Mouse (Mus musculus) activated CD4-positive, CD25-positive, alpha-beta regulatory T cell, adult 9 weeks (primary cell): ENCODE results near the gene Higd2a. TPM values are rescaled to one million over a fixed set of nuclear protein-coding genes. Genes with fewer than 3 reads are reported as not detected.

Source experiments
- polyA plus RNA-seq: library from polyadenylated mRNA; unstranded; fragments of 100-300 nt; shearing (Covaris generic); gene quantifications from one replicate; pipeline ENCODE4 v1.2.1, GENCODE M21; 2017

Gene Higd2a
- polyA plus RNA-seq, result 190 TPM

GRCm38 (mm10) chr13:54589996-54590951, at the start of gene Higd2a, which contains the start of gene Nop16:
Gene Higd2a (plus strand): TSS chr13:54590207.
Gene Nop16 (minus strand): TSS chr13:54590090.

GRCm38 (mm10) chr13:54565201-54565581, 24.8 kb upstream of the Higd2a start, which contains the start of gene 4833439L19Rik:
Gene 4833439L19Rik (minus strand): TSS chr13:54565435.

GRCm38 (mm10) chr13:54574854-54575481, 15.0 kb upstream of the Higd2a start, which contains the start of gene Arl10:
Gene Arl10 (plus strand): TSS chr13:54575015.

GRCm38 (mm10) chr13:54610972-54611754, 21.2 kb downstream of the Higd2a start, which contains the start of gene Cltb:
Gene Cltb (minus strand): TSS chr13:54611344.

GRCm38 (mm10) chr13:54621155-54621932, 31.3 kb downstream of the Higd2a start, which contains the start of gene Faf2:
Gene Faf2 (plus strand): TSS chr13:54621784.

Other genes with a start within 250 kb of the Higd2a start
- not detected for gene Cplx2, start 218.9 kb upstream of the Higd2a start, polyA plus RNA-seq
- 34.3 TPM for gene Thoc3, start 121.4 kb upstream of the Higd2a start, polyA plus RNA-seq
- 12.5 TPM for gene Simc1, start 86.4 kb upstream of the Higd2a start, polyA plus RNA-seq
- 87.5 TPM for gene 4833439L19Rik, start 24.8 kb upstream of the Higd2a start, polyA plus RNA-seq
- gene Arl10, start 15.2 kb upstream of the Higd2a start, polyA plus RNA-seq, result 12.0 TPM
- 53.7 TPM for gene Nop16, start 117 bp upstream of the Higd2a start, polyA plus RNA-seq
- 35.1 TPM for gene Cltb, start 21.1 kb downstream of the Higd2a start, polyA plus RNA-seq
- 105 TPM for gene Faf2, start 31.6 kb downstream of the Higd2a start, polyA plus RNA-seq
- 54.9 TPM for gene Rnf44, start 103.7 kb downstream of the Higd2a start, polyA plus RNA-seq
- not detected for gene Cdhr2, start 111.3 kb downstream of the Higd2a start, polyA plus RNA-seq
- gene Gprin1, start 159.7 kb downstream of the Higd2a start, polyA plus RNA-seq, result not detected
- gene Sncb, start 176.4 kb downstream of the Higd2a start, polyA plus RNA-seq, result 0.40 TPM
- gene Eif4e1b, start 193.8 kb downstream of the Higd2a start, polyA plus RNA-seq, result not detected
- 6.8 TPM for gene Tspan17, start 199.2 kb downstream of the Higd2a start, polyA plus RNA-seq